Mouse (Mus musculus): ENCODE results near the gene Ankrd28.

Ankrd28 gene

GRCm38 (mm10) chr14:31715669-31716068 is 114.8 kb downstream of the Ankrd28 start:
- no peak for DNase-seq (ENCODE audit: low read depth, low spot score)

- no peak for DNase-seq (ENCODE audit: low read depth, low spot score)
Observed at GRCm38 (mm10) chr14:31709343-31709742, 121.1 kb downstream of the Ankrd28 start.

- DNase-seq (ENCODE audit: low read depth, low spot score) = no peak
Observed at GRCm38 (mm10) chr14:31700376-31700775, 130.1 kb downstream of the Ankrd28 start.

DNA sequence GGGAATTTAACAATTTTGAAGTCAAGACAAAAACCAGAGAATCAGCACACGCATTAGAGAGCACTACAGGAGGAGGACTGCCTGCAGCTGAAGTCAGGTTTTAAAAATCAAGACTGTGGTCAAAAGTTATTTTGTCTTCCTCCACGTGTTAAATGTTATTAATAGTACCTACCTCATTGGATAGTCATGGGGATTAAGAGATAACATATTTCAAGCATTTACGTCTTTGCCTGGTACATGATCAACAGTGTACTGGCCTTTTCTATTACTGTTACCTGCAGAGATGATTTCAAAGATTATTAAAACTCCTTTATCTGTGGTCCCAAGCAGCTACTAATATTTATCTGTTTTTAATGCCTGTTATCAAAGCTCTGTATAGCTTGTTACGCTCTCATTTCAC is 132.7 kb downstream of the Ankrd28 start:
- no peak for DNase-seq (ENCODE audit: low read depth, low spot score)

DNA sequence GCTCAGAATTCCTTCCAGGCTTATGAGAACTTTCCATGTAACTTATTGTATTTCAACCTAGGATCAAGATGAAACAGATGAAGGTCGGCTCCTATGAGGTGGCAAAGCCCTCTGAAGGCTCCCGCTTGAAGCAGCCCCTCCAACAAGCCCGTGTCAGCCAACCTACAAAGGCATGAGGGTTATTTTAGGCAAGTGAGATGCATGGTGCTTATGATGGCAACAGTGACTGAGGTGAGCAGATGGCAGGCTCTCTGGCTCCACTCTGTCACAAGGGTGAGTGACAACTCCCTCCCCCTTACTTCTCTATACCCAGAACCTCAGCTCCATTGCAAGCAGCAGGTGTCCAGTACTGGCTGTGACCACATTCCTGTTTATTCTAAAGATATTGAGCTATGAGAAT is 133.1 kb downstream of the Ankrd28 start:
- peak; percentile 72 for DNase-seq (ENCODE audit: low read depth, low spot score)

GRCm38 (mm10) chr14:31696985-31697303 is 133.5 kb downstream of the Ankrd28 start:
- DNase-seq (ENCODE audit: low read depth, low spot score) = no peak

GRCm38 (mm10) chr14:31696206-31696984 is 134.1 kb downstream of the Ankrd28 start:
- DNase-seq (ENCODE audit: low read depth, low spot score) = peak; percentile 90

GRCm38 (mm10) chr14:31692536-31692935 is 137.9 kb downstream of the Ankrd28 start:
- no peak for DNase-seq (ENCODE audit: low read depth, low spot score)

- no peak for DNase-seq (ENCODE audit: low read depth, low spot score)
Observed at GRCm38 (mm10) chr14:31686231-31686630, 144.2 kb downstream of the Ankrd28 start.

DNA sequence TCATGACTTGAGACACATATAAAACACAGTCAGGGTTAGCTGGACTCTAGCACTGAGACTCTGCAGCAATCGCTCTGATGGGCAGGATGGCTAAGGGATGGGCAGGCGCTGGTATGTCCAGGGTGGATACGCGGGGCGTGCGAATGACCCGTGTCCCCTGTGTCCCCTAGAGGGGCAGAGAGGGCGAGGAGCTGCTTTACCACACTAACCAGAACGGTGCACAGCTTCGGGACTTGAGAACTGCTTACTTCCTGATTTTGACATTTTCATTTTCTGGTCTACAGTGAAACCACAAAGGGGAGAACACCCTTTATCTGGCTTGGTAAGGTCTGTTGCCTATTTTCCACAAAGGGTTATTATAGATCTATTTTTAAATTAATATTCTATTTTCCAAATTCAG is 144.8 kb downstream of the Ankrd28 start:
- DNase-seq (ENCODE audit: low read depth, low spot score) = peak; percentile 89

DNA sequence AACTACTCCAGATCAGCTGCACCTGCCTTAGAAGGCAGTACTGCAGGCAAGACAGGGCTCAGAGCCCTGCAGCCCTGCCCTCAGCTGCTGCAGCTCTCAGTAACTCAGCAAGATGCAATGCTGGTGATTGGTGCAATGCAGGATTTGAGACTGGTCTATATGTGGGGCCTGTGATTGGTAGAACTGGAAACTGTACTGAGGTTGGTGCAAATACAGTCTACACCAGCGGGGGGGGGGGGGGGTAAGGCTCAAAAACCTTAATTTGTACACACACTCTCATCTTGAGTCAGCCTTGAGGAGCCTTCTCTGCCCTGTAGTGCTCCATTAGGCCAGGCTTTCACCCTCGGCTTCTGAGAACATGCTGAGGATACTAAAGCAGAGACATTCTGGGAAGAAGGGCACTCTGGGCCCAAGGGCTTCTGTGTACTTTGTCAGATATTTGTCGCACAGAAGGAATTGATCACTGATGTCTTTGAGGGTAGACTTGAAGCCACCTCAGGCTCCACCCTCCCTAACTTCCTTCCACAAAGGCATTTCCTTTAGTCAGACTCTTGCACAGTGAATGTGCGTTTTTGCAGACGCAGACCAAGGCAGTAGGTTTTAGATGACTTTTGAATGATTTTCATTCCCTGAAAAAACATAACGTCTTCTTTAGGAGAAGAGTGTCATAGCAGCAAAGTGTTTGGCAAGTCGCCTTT is 146.0 kb downstream of the Ankrd28 start:
- peak; percentile 68 for DNase-seq (ENCODE audit: low read depth, low spot score)

GRCm38 (mm10) chr14:31683610-31684009 is 146.8 kb downstream of the Ankrd28 start:
- no peak for DNase-seq (ENCODE audit: low read depth, low spot score)

- peak; percentile 39 for DNase-seq (ENCODE audit: low read depth, low spot score)
Observed at GRCm38 (mm10) chr14:31681931-31682555, 148.4 kb downstream of the Ankrd28 start.

DNA sequence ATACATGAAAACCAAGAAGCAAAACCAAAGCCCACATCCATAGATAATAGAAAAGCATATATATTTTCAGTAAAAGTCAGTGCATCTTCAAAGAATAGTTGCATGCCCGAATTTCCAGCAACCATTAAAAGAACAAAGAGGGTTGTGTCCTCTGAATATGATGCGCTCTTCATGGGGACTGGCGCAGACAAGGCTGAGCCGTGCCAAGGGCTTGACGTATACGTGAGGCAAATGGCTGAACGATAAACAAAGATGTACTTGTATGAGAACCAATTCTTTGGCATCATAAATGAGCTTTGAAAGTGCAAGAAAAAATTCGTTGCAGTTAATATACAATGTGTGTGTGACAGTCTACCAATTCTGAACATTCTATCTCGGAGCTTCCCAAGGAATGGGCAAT is 149.2 kb downstream of the Ankrd28 start:
- DNase-seq (ENCODE audit: low read depth, low spot score) = no peak

- peak; percentile 79 for DNase-seq (ENCODE audit: low read depth, low spot score)
Observed at GRCm38 (mm10) chr14:31680656-31681055, 149.8 kb downstream of the Ankrd28 start.

- no peak for DNase-seq (ENCODE audit: low read depth, low spot score)
Observed at GRCm38 (mm10) chr14:31671635-31672320, 158.7 kb downstream of the Ankrd28 start.

- no peak for DNase-seq (ENCODE audit: low read depth, low spot score)
Observed at GRCm38 (mm10) chr14:31669642-31670490, 160.6 kb downstream of the Ankrd28 start.

GRCm38 (mm10) chr14:31669161-31669611 is 161.3 kb downstream of the Ankrd28 start:
- DNase-seq (ENCODE audit: low read depth, low spot score) = no peak

- DNase-seq (ENCODE audit: low read depth, low spot score) = no peak
Observed at GRCm38 (mm10) chr14:31668326-31668725, 162.1 kb downstream of the Ankrd28 start.

DNA sequence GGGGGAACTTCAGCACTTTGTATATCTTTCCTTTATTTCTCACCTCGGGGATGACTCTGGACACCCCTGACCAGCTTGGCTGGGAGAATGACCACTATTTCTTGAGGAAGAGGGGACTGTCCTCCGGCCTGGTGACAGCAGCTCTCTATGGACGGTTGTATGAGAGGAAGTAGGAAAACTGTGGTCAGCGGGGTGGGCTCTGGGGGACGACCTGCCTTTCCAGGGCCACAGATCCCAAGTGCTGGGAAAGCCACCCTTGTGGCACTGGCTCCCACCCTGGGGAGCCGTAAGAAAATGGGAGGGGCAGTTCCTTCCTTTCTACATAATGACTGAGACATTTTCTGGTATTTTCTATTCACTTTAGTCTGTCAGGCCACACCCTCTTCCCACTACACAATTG is 162.7 kb downstream of the Ankrd28 start:
- no peak for DNase-seq (ENCODE audit: low read depth, low spot score)
